Mouse (Mus musculus) embryonic facial prominence, embryonic 15.5 days (tissue): ENCODE results near the gene Stard3. TPM values are rescaled to one million over a fixed set of nuclear protein-coding genes. Genes with fewer than 3 reads are reported as not detected.

Experiments
- polyA plus RNA-seq: library from polyadenylated mRNA; unstranded; fragments of >200 nt; fragmentation: Nextera tagmentation; extraction: Ambion mirVana; gene quantifications from 2 replicates; pipeline ENCODE4 v1.2.1, GENCODE M21; 2015

The Stard3 gene
- polyA plus RNA-seq, 1 experiment from 2014 or later = 41.0 TPM

Other genes with a start within 250 kb of the Stard3 start
- 22.0 and 24.0 TPM in 2 replicates for gene Fbxl20, start 208.0 kb upstream of the Stard3 start, polyA plus RNA-seq
- 57.9 and 59.1 TPM in 2 replicates for gene Med1, start 165.1 kb upstream of the Stard3 start, polyA plus RNA-seq
- gene Cdk12, start 155.3 kb upstream of the Stard3 start, polyA plus RNA-seq = 9.9 and 10.6 TPM in 2 replicates
- gene Neurod2, start 28.7 kb upstream of the Stard3 start, polyA plus RNA-seq = 0.09 TPM in 1 of 2 replicates, not detected in the other
- gene Ppp1r1b, start 10.0 kb upstream of the Stard3 start, polyA plus RNA-seq = 3.8 and 7.0 TPM in 2 replicates
- 8.4 and 12.2 TPM in 2 replicates for gene Tcap, start 25.4 kb downstream of the Stard3 start, polyA plus RNA-seq
- gene Pnmt, start 28.1 kb downstream of the Stard3 start, polyA plus RNA-seq = 0.56 and 0.66 TPM in 2 replicates
- gene Pgap3, start 42.1 kb downstream of the Stard3 start, polyA plus RNA-seq = 13.7 and 16.8 TPM in 2 replicates
- gene Erbb2, start 54.1 kb downstream of the Stard3 start, polyA plus RNA-seq = 60.7 and 64.0 TPM in 2 replicates
- gene Mien1, start 80.6 kb downstream of the Stard3 start, polyA plus RNA-seq = 109 and 111 TPM in 2 replicates
- gene Grb7, start 88.0 kb downstream of the Stard3 start, polyA plus RNA-seq = 16.2 and 22.4 TPM in 2 replicates
- 0.33 and 0.67 TPM in 2 replicates for gene Ikzf3, start 187.7 kb downstream of the Stard3 start, polyA plus RNA-seq
- 0.16 TPM in 1 of 2 replicates, not detected in the other for gene Zpbp2, start 192.7 kb downstream of the Stard3 start, polyA plus RNA-seq
- 76.4 and 87.3 TPM in 2 replicates for gene Ormdl3, start 229.0 kb downstream of the Stard3 start, polyA plus RNA-seq
- gene Lrrc3c, start 239.9 kb downstream of the Stard3 start, polyA plus RNA-seq = not detected in 2 replicates